Mouse (Mus musculus) megakaryocyte, embryonic 14.5 days (primary cell): ENCODE measurements at regions not wholly inside any gene's neighbourhood (a gene's known extent, or its start where the extent isn't known, plus 50 kb on each side); places are given as distances from the start of the nearest gene placed in this dataset.

Source experiments
- H3K27me3 ChIP-seq: replicated peaks from 2 replicates; pipeline ENCODE3; 2012; ENCODE audit warnings: inconsistent platforms
- H3K36me3 ChIP-seq: replicated peaks from 2 replicates; pipeline ENCODE3; 2012; ENCODE audit warnings: low read length, inconsistent platforms, mixed read lengths
- H3K4me1 ChIP-seq: 2 replicates; pipeline ENCODE4 v1.6.1; 2012; ENCODE audit warnings: inconsistent platforms
- H3K4me3 ChIP-seq: replicated peaks from 2 replicates; pipeline ENCODE3; 2012; ENCODE audit warnings: moderate library complexity, mild to moderate bottlenecking, inconsistent platforms
- H3K9me3 ChIP-seq: 2 replicates; pipeline ENCODE4 v1.6.1; 2012; ENCODE audit warnings: inconsistent platforms
- FLI1 ChIP-seq: IDR thresholded peaks from 2 replicates; pipeline ENCODE4 v1.6.1; 2012; ENCODE audit warnings: low read length, inconsistent platforms, mixed read lengths
- GATA1 ChIP-seq: IDR thresholded peaks from 3 replicates; pipeline ENCODE4 v1.6.1; 2012; ENCODE audit warnings: mixed read lengths, low read length, inconsistent platforms, borderline replicate concordance

GRCm38 (mm10) chr10:98374684-98375083, 539.5 kb upstream of the Atp2b1 start:
- Histone ChIP-seq H3K9me3 (no peaks in the 10 kb centered on the region), H3K4me1 (no peaks in the 10 kb centered on the region), H3K4me3 (no peak overlapping the region), H3K27me3 (no peaks in the 10 kb centered on the region), H3K36me3 (no peaks in the 10 kb centered on the region)
- no peak for TF ChIP-seq FLI1
- TF ChIP-seq GATA1 = no peak

GRCm38 (mm10) chr10:98388543-98388942, 525.7 kb upstream of the Atp2b1 start:
- Histone ChIP-seq H3K36me3 (no peaks in the 10 kb centered on the region), H3K9me3 (no peaks in the 10 kb centered on the region), H3K4me3 (no peak overlapping the region), H3K27me3 (no peaks in the 10 kb centered on the region), H3K4me1 (no peaks in the 10 kb centered on the region)
- TF ChIP-seq FLI1 (no peak), GATA1 (no peak)

GRCm38 (mm10) chr10:98399864-98400263, 514.3 kb upstream of the Atp2b1 start:
- TF ChIP-seq FLI1 (no peak), GATA1 (no peak)
- no peak overlapping the region for H3K4me3 ChIP-seq
- H3K4me1 ChIP-seq = no peaks in the 10 kb centered on the region
- H3K27me3 ChIP-seq = no peaks in the 10 kb centered on the region
- H3K36me3 ChIP-seq = no peaks in the 10 kb centered on the region
- no peaks in the 10 kb centered on the region; the same call in 1 of the 2 replicates for H3K9me3 ChIP-seq

- no peaks in the 10 kb centered on the region for H3K4me1 ChIP-seq
- no peak for TF ChIP-seq GATA1
- no peak for TF ChIP-seq FLI1
These were observed 496.1 kb upstream of the Atp2b1 start for GRCm38 (mm10) chr10:98417807-98418743.

GRCm38 (mm10) chr10:98424450-98424849, 489.8 kb upstream of the Atp2b1 start:
- no peaks in the 10 kb centered on the region for H3K36me3 ChIP-seq
- no peaks in the 10 kb centered on the region for H3K27me3 ChIP-seq
- TF ChIP-seq FLI1 (no peak), GATA1 (no peak)
- H3K4me1 ChIP-seq = no peaks in the 10 kb centered on the region
- H3K9me3 ChIP-seq = peaks cover 9% of the 10 kb centered on the region
- no peak overlapping the region for H3K4me3 ChIP-seq

More at GRCm38 (mm10) chr10:98417807-98418743, 496.1 kb upstream of the Atp2b1 start:
- Histone ChIP-seq H3K4me3 (no peak overlapping the region), H3K9me3 (no peaks in the 10 kb centered on the region), H3K36me3 (no peaks in the 10 kb centered on the region), H3K27me3 (no peaks in the 10 kb centered on the region)

GRCm38 (mm10) chr10:98434974-98435373, 479.2 kb upstream of the Atp2b1 start:
- Histone ChIP-seq H3K27me3 (no peaks in the 10 kb centered on the region), H3K36me3 (no peaks in the 10 kb centered on the region)
- TF ChIP-seq FLI1 = no peak
- TF ChIP-seq GATA1 = no peak

GRCm38 (mm10) chr10:98461538-98461937, 452.7 kb upstream of the Atp2b1 start:
- no peak overlapping the region for H3K4me3 ChIP-seq
- no peaks in the 10 kb centered on the region for H3K4me1 ChIP-seq
- 0 out of 2 replicates have a peak, but pooled peaks cover 5% of the 10 kb centered on the region for H3K9me3 ChIP-seq
- no peaks in the 10 kb centered on the region for H3K36me3 ChIP-seq
- TF ChIP-seq FLI1 = no peak
- no peak for TF ChIP-seq GATA1
- no peaks in the 10 kb centered on the region for H3K27me3 ChIP-seq

More at GRCm38 (mm10) chr10:98434974-98435373, 479.2 kb upstream of the Atp2b1 start:
- Histone ChIP-seq H3K4me1 (no peaks in the 10 kb centered on the region), H3K4me3 (no peak overlapping the region), H3K9me3 (no peaks in the 10 kb centered on the region)

GRCm38 (mm10) chr10:98474581-98474980, 439.6 kb upstream of the Atp2b1 start:
- Histone ChIP-seq H3K36me3 (no peaks in the 10 kb centered on the region), H3K4me3 (no peak overlapping the region), H3K27me3 (no peaks in the 10 kb centered on the region), H3K9me3 (no peaks in the 10 kb centered on the region), H3K4me1 (no peaks in the 10 kb centered on the region)
- no peak for TF ChIP-seq FLI1
- no peak for TF ChIP-seq GATA1

- TF ChIP-seq GATA1 = no peak
- no peak for TF ChIP-seq FLI1
- H3K27me3 ChIP-seq = no peaks in the 10 kb centered on the region
- H3K4me1 ChIP-seq = no peaks in the 10 kb centered on the region
- H3K9me3 ChIP-seq = peaks cover 14% of the 10 kb centered on the region
- H3K4me3 ChIP-seq = peak overlapping the region; percentile 51
- H3K36me3 ChIP-seq = no peaks in the 10 kb centered on the region
These were observed 428.2 kb upstream of the Atp2b1 start for GRCm38 (mm10) chr10:98485751-98486681.
